27 mouse cellular contexts compared by ENCODE assay signal in the genomic region with DNA sequence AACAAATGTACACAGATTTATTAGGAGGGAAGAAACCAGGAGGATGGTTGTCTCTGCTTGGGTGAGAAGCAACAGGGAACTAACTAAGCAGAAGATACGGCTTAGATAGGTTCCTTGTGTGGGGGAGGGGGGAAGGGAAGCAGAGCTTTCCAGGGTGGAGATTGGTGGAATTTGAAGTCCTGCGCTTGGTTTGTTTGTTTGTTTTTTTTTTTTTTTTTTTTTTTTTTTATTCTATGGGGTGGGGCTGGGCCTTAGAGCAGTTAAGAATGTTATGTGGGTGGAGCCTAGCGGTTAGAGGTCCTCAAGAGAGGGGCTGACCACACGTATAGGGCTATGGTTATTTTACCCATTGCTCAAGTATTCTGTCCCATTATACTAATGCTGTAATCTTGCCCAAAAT.
"Had no signal": no experiment of that assay in that cellular context is flagged by ENCODE, and none has a peak within 500 bp of the region (broad histone marks: within the 10 kb centered on the region; RNA-seq: fewer than 3 reads in every experiment).

No protein-coding gene starts in this region.

- DNase-seq: left cerebral cortex, postnatal 4 days; liver; liver, embryonic 13.5 days; liver, postnatal 0 days; lung, adult 18-20 months; lung, adult 2 months; lung, embryonic 14.5 days; lung, postnatal 10 days; lung, postnatal 14 days; lung, postnatal 36 days; lung, postnatal 4 days; midbrain, embryonic 14.5 days had no signal

- H3K36me3 ChIP-seq: limb, embryonic 10.5 days; limb, embryonic 12.5 days; limb, embryonic 13.5 days; limb, embryonic 15.5 days; liver, embryonic 12.5 days; liver, embryonic 13.5 days; liver, embryonic 15.5 days; lung, embryonic 15.5 days; midbrain, embryonic 10.5 days; midbrain, embryonic 12.5 days; midbrain, embryonic 13.5 days; midbrain, embryonic 15.5 days had no signal

- H3K4me3 ChIP-seq: limb, embryonic 10.5 days; limb, embryonic 12.5 days; limb, embryonic 13.5 days; limb, embryonic 15.5 days; liver, embryonic 12.5 days; liver, embryonic 13.5 days; liver, embryonic 15.5 days; lung, embryonic 15.5 days; megakaryocyte, embryonic 14.5 days; midbrain, embryonic 10.5 days; midbrain, embryonic 12.5 days; midbrain, embryonic 13.5 days; midbrain, embryonic 15.5 days; myocyte had no signal

- H3K4me1 ChIP-seq: limb, embryonic 10.5 days; limb, embryonic 12.5 days; limb, embryonic 13.5 days; limb, embryonic 15.5 days; liver, embryonic 12.5 days; liver, embryonic 13.5 days; liver, embryonic 15.5 days; lung, embryonic 15.5 days; megakaryocyte, embryonic 14.5 days; midbrain, embryonic 10.5 days; midbrain, embryonic 12.5 days; midbrain, embryonic 13.5 days; midbrain, embryonic 15.5 days had no signal

- H3K9me3 ChIP-seq: limb, embryonic 10.5 days; limb, embryonic 12.5 days; limb, embryonic 13.5 days; limb, embryonic 15.5 days; liver, embryonic 12.5 days; liver, embryonic 13.5 days; liver, embryonic 15.5 days; lung, embryonic 15.5 days; megakaryocyte, embryonic 14.5 days; midbrain, embryonic 10.5 days; midbrain, embryonic 12.5 days; midbrain, embryonic 13.5 days; midbrain, embryonic 15.5 days had no signal

- H3K9ac ChIP-seq: limb, embryonic 12.5 days; limb, embryonic 13.5 days; limb, embryonic 15.5 days; liver, embryonic 12.5 days; liver, embryonic 13.5 days; liver, embryonic 14.5 days; liver, embryonic 15.5 days; liver, postnatal 0 days; lung, embryonic 14.5 days; lung, embryonic 15.5 days; midbrain, embryonic 12.5 days; midbrain, embryonic 13.5 days; midbrain, embryonic 15.5 days had no signal

- H3K27ac ChIP-seq: limb, embryonic 10.5 days; limb, embryonic 12.5 days; limb, embryonic 13.5 days; limb, embryonic 15.5 days; liver, embryonic 12.5 days; liver, embryonic 13.5 days; liver, embryonic 14.5 days; liver, embryonic 15.5 days; lung, embryonic 15.5 days; macrophage; midbrain, embryonic 10.5 days; midbrain, embryonic 12.5 days; midbrain, embryonic 13.5 days; midbrain, embryonic 15.5 days had no signal
